Comparison of ENCODE assay signal across 30 mouse cellular contexts in the genomic region with DNA sequence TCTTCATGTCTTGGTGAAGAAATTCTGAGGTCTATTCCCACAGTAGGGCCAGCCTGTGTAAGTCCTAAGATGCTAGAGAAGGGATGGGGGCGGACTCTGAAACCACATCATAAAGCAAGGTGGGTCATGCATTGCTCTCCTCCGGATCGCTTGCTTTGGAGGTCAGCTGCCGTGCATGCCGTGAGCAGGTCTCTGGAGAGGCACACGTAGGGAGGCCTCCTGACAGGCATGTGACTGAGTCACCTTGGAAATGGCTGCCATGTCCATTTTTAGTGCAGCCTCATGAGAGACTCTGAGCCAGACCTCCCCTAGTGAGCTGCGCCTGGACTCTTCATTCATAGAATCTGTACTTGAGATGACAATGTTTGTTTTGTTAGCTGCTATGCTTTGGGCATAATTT. TPM values are rescaled to one million over a fixed set of nuclear protein-coding genes. Genes with fewer than 3 reads are reported as not detected.
DNase-seq lines count a peak whose midpoint lies in the region; ATAC-seq lines count a peak whose summit lies in the region.
"Had no signal": no experiment of that assay in that cellular context is flagged by ENCODE, and none has a peak within 500 bp of the region (broad histone marks: within the 10 kb centered on the region; RNA-seq: fewer than 3 reads in every experiment).

No protein-coding gene starts in this region.

- no peaks in the 10 kb centered on the region for H3K27me3 ChIP-seq in heart, embryonic 13.5 days (replicated peaks)
- no peaks in the 10 kb centered on the region for H3K27me3 ChIP-seq in midbrain, embryonic 15.5 days (replicated peaks)
- H3K27me3 ChIP-seq: hindbrain, embryonic 15.5 days; limb, embryonic 12.5 days; liver, embryonic 12.5 days; midbrain, embryonic 12.5 days had no signal

- H3K4me1 ChIP-seq in heart, embryonic 13.5 days, result peaks cover 12% of the 10 kb centered on the region
- H3K4me1 ChIP-seq in midbrain, embryonic 15.5 days, result no peaks in the 10 kb centered on the region
- H3K4me1 ChIP-seq: forebrain, embryonic 10.5 days; hindbrain, embryonic 15.5 days had no signal

- no peaks in the 10 kb centered on the region for H3K9me3 ChIP-seq in heart, embryonic 13.5 days
- H3K9me3 ChIP-seq in midbrain, embryonic 15.5 days, result no peaks in the 10 kb centered on the region
- H3K9me3 ChIP-seq: forebrain, embryonic 10.5 days; hindbrain, embryonic 15.5 days; limb, embryonic 12.5 days; liver, embryonic 12.5 days had no signal

- DNase-seq in gastrocnemius, adult 18-20 months (ENCODE audit: low spot score), result peak; percentile 43
- DNase-seq in gastrocnemius, postnatal 10 days, result no peak
- peak; percentile 42 for DNase-seq in skeletal muscle tissue, adult 2 months (ENCODE audit: low read depth, low spot score)
- no peak for DNase-seq in right cerebral cortex, postnatal 10 days (ENCODE audit: low spot score in 2 of 2)
- DNase-seq: adrenal gland, postnatal 36 days; cerebellum, adult 11 months; cerebellum, postnatal 10 days; kidney, postnatal 25 days; lung, adult 18-20 months; lung, postnatal 14 days; thymus, adult 2 months had no signal

- 0 out of 2 replicates have a peak, but pooled peaks have one; percentile 15 for ATAC-seq in erythroblast, adult 5-6 weeks (replicated peaks; ENCODE audit: low FRiP score, poor library complexity, severe bottlenecking)
- peak; percentile 31; the same call in 1 of the 2 replicates for ATAC-seq in heart, embryonic 13.5 days (ENCODE audit: extremely low read depth, insufficient number of reproducible peaks, low FRiP score, low TSS enrichment)
- no peak for ATAC-seq in midbrain, embryonic 15.5 days (replicated peaks)
- ATAC-seq: liver, embryonic 12.5 days had no signal

- WGBS in heart, embryonic 13.5 days, result 57% methylated on average over 7 of the region's 7 CpGs
- WGBS in midbrain, embryonic 15.5 days, result 92% methylated on average over 7 of the region's 7 CpGs

- H3K4me2 ChIP-seq in heart, embryonic 13.5 days, result no peak overlapping the region
- no peak overlapping the region for H3K4me2 ChIP-seq in midbrain, embryonic 15.5 days
- H3K4me2 ChIP-seq: hindbrain, embryonic 15.5 days; limb, embryonic 12.5 days; liver, embryonic 12.5 days; midbrain, embryonic 12.5 days had no signal

- H3K36me3 ChIP-seq in heart, embryonic 13.5 days, result peaks cover 38% of the 10 kb centered on the region
- no peaks in the 10 kb centered on the region for H3K36me3 ChIP-seq in midbrain, embryonic 15.5 days (replicated peaks)
- H3K36me3 ChIP-seq: embryonic facial prominence, embryonic 10.5 days; forebrain, embryonic 10.5 days; hindbrain, embryonic 15.5 days; limb, embryonic 12.5 days; midbrain, embryonic 12.5 days had no signal

- H3K4me3 ChIP-seq in heart, embryonic 13.5 days, result no peak overlapping the region
- H3K4me3 ChIP-seq in midbrain, embryonic 15.5 days, result no peak overlapping the region
- H3K4me3 ChIP-seq: embryonic facial prominence, embryonic 10.5 days; forebrain, embryonic 10.5 days; hindbrain, embryonic 15.5 days; limb, embryonic 12.5 days; liver, embryonic 12.5 days; midbrain, embryonic 12.5 days had no signal

- H3K27ac ChIP-seq in heart, embryonic 13.5 days (replicated peaks), result no peak overlapping the region
- H3K27ac ChIP-seq in midbrain, embryonic 15.5 days, result no peak overlapping the region
- H3K27ac ChIP-seq: embryonic facial prominence, embryonic 10.5 days; forebrain, embryonic 10.5 days; hindbrain, embryonic 15.5 days; limb, embryonic 12.5 days; liver, embryonic 12.5 days; midbrain, embryonic 12.5 days; stomach, postnatal 0 days had no signal

- no peak overlapping the region for H3K9ac ChIP-seq in heart, embryonic 13.5 days
- no peak overlapping the region for H3K9ac ChIP-seq in midbrain, embryonic 15.5 days
- H3K9ac ChIP-seq: hindbrain, embryonic 15.5 days; limb, embryonic 12.5 days; liver, embryonic 12.5 days; midbrain, embryonic 12.5 days had no signal

RNA-seq across cellular contexts. Expression of gene Mcm10, which starts 15.5 kb away (rescaled TPM):
- total RNA-seq in gastrocnemius, adult 18-20 months (2021), result under 1 TPM in 1 of 2 experiments, not detected in 1; 0.05 TPM
- 1 to 10 TPM; 2.3 to 4.7 TPM for total RNA-seq in gastrocnemius, postnatal 10 days (2021)
- 22.2 and 36.1 TPM in 2 replicates for total RNA-seq in erythroblast, adult 5-6 weeks (2015; ENCODE audit: low replicate concordance)
- total RNA-seq in erythroblast, adult 5-6 weeks (2017; ENCODE audit: low replicate concordance), result 33.5 and 51.6 TPM in 2 replicates
- 16.6 and 17.3 TPM in 2 replicates for polyA plus RNA-seq in heart, embryonic 13.5 days (2015; fragmentation: Nextera tagmentation; extraction: Ambion mirVana)
- polyA plus RNA-seq in midbrain, embryonic 15.5 days (2015; fragmentation: Nextera tagmentation; extraction: Ambion mirVana), result 3.5 and 5.1 TPM in 2 replicates

RNA-seq across cellular contexts. Expression of gene Optn, which starts 35.8 kb away (rescaled TPM):
- total RNA-seq in gastrocnemius, adult 18-20 months (2021), result 10 to 100 TPM; 81.4 to 99.0 TPM
- 10 to 100 TPM; 23.5 to 26.4 TPM for total RNA-seq in gastrocnemius, postnatal 10 days (2021)
- 111 and 123 TPM in 2 replicates for total RNA-seq in erythroblast, adult 5-6 weeks (2015; ENCODE audit: low replicate concordance)
- total RNA-seq in erythroblast, adult 5-6 weeks (2017; ENCODE audit: low replicate concordance), result 325 and 443 TPM in 2 replicates
- 13.0 TPM in 2 replicates for polyA plus RNA-seq in heart, embryonic 13.5 days (2015; fragmentation: Nextera tagmentation; extraction: Ambion mirVana)
- polyA plus RNA-seq in midbrain, embryonic 15.5 days (2015; fragmentation: Nextera tagmentation; extraction: Ambion mirVana), result 15.7 and 18.9 TPM in 2 replicates

RNA-seq across cellular contexts. Expression of gene Ucma, which starts 52.1 kb away (rescaled TPM):
- under 1 TPM in 1 of 2 experiments, not detected in 1; 0.40 TPM for total RNA-seq in gastrocnemius, adult 18-20 months (2021)
- total RNA-seq in gastrocnemius, postnatal 10 days (2021), result under 1 TPM in 1 of 2 experiments, not detected in 1; 0.75 TPM
- not detected in 2 replicates for total RNA-seq in erythroblast, adult 5-6 weeks (2015; ENCODE audit: low replicate concordance)
- total RNA-seq in erythroblast, adult 5-6 weeks (2017; ENCODE audit: low replicate concordance), result not detected in 2 replicates
- polyA plus RNA-seq in heart, embryonic 13.5 days (2015; fragmentation: Nextera tagmentation; extraction: Ambion mirVana), result not detected in 2 replicates
- polyA plus RNA-seq in midbrain, embryonic 15.5 days (2015; fragmentation: Nextera tagmentation; extraction: Ambion mirVana), result 0.56 and 0.57 TPM in 2 replicates
- total RNA-seq: adrenal gland, adult 18-20 months; adrenal gland, postnatal 36 days; granulocyte monocyte progenitor cell, adult 5-6 weeks; heart, postnatal 36 days; megakaryocyte progenitor cell, adult 5-6 weeks; monocyte, adult 5-6 weeks; neutrophil, adult 5-6 weeks had no signal
- polyA plus RNA-seq: intestine, embryonic 14.5 days; kidney, embryonic 14.5 days; limb, embryonic 12.5 days; liver, embryonic 12.5 days; midbrain, embryonic 12.5 days; stomach, postnatal 0 days; urinary bladder, adult 2 months had no signal

Comparison
In these comparisons a context has a peak if more than half of its experiments do, and no peak if none do; other contexts are left out.
1. DNase-seq: peak in gastrocnemius, adult 18-20 months (single experiment) and skeletal muscle tissue, adult 2 months (single experiment); none in gastrocnemius, postnatal 10 days (single experiment) and right cerebral cortex, postnatal 10 days (0 of 2).
2. RNA of gene Mcm10, which starts 15.5 kb away (total RNA-seq): 22.2 to 51.6 TPM in erythroblast, adult 5-6 weeks; 2.3 to 4.7 TPM in gastrocnemius, postnatal 10 days and 0.05 TPM in gastrocnemius, adult 18-20 months; every median in the first group is over 4 times any median in the second.